Mouse (Mus musculus): Measurements from ENCODE around the gene Akr7a5. TPM values are rescaled to one million over a fixed set of nuclear protein-coding genes. Genes with fewer than 3 reads are reported as not detected.
A peak's percentile ranks its signal among the peaks of the same experiment; 100 is the strongest.

Akr7a5 gene
- polyA plus RNA-seq, 1 experiment from 2014 or later: 78.5 TPM

GRCm38 (mm10) chr4:139336822-139337483 is 26.4 kb downstream of the Akr7a5 start:
- WGBS: 32% methylated on average over 24 of the region's 24 CpGs

GRCm38 (mm10) chr4:139338145-139338544 is 27.6 kb downstream of the Akr7a5 start:
- 51% methylated on average over 33 of the region's 33 CpGs for WGBS
- Histone ChIP-seq H3K27me3 (ENCODE audit: control insufficient read depth, insufficient read depth, low read length) (no peaks in the 10 kb centered on the region), H3K27ac (ENCODE audit: low read depth, low read length) (no peak overlapping the region), H3K9me3 (ENCODE audit: control insufficient read depth, low read length) (no peaks in the 10 kb centered on the region), H3K36me3 (ENCODE audit: control insufficient read depth, insufficient read depth, low read length) (no peaks in the 10 kb centered on the region), H3K4me2 (no peak overlapping the region), H3K4me3 (ENCODE audit: low read depth, low read length) (no peak overlapping the region), H3K4me1 (ENCODE audit: control insufficient read depth, insufficient read depth, low read length) (no peaks in the 10 kb centered on the region), H3K9ac (ENCODE audit: low read length) (no peak overlapping the region)
- DNase-seq (ENCODE audit: low spot score, missing footprints): no peak
- no peak for ATAC-seq (ENCODE audit: low FRiP score)

More at GRCm38 (mm10) chr4:139336822-139337483, 26.4 kb downstream of the Akr7a5 start:
- no peaks in the 10 kb centered on the region for H3K36me3 ChIP-seq (ENCODE audit: control insufficient read depth, insufficient read depth, low read length)
- DNase-seq (ENCODE audit: low spot score, missing footprints) (peak; percentile 88), ATAC-seq (ENCODE audit: low FRiP score) (no peak)
- H3K4me1 ChIP-seq (ENCODE audit: control insufficient read depth, insufficient read depth, low read length): no peaks in the 10 kb centered on the region
- no peaks in the 10 kb centered on the region for H3K9me3 ChIP-seq (ENCODE audit: control insufficient read depth, low read length)
- no peak overlapping the region for H3K9ac ChIP-seq (ENCODE audit: low read length)
- H3K27ac ChIP-seq (ENCODE audit: low read depth, low read length): no peak overlapping the region
- H3K4me2 ChIP-seq: peak overlapping the region; percentile 15; the same call in 1 of the 2 replicates
- H3K4me3 ChIP-seq (ENCODE audit: low read depth, low read length): no peak overlapping the region
- H3K27me3 ChIP-seq (ENCODE audit: control insufficient read depth, insufficient read depth, low read length): no peaks in the 10 kb centered on the region

GRCm38 (mm10) chr4:139340835-139341234 is 30.3 kb downstream of the Akr7a5 start:
- ATAC-seq (ENCODE audit: low FRiP score): no peak
- 76% methylated on average over 4 of the region's 4 CpGs for WGBS

GRCm38 (mm10) chr4:139341556-139342233 is 31.2 kb downstream of the Akr7a5 start:
- Histone ChIP-seq H3K4me3 (ENCODE audit: low read depth, low read length) (no peak overlapping the region), H3K9ac (ENCODE audit: low read length) (no peak overlapping the region), H3K27ac (ENCODE audit: low read depth, low read length) (no peak overlapping the region), H3K4me1 (ENCODE audit: control insufficient read depth, insufficient read depth, low read length) (no peaks in the 10 kb centered on the region), H3K4me2 (no peak overlapping the region), H3K9me3 (ENCODE audit: control insufficient read depth, low read length) (no peaks in the 10 kb centered on the region), H3K36me3 (ENCODE audit: control insufficient read depth, insufficient read depth, low read length) (peaks cover 5% of the 10 kb centered on the region; the same call in 1 of the 2 replicates), H3K27me3 (ENCODE audit: control insufficient read depth, insufficient read depth, low read length) (no peaks in the 10 kb centered on the region)
- ATAC-seq (ENCODE audit: low FRiP score) (no peak), DNase-seq (ENCODE audit: low spot score, missing footprints) (no peak)
- WGBS: 85% methylated on average over 7 of the region's 7 CpGs

More at GRCm38 (mm10) chr4:139340835-139341234, 30.3 kb downstream of the Akr7a5 start:
- no peak overlapping the region for H3K4me2 ChIP-seq
- no peak overlapping the region for H3K27ac ChIP-seq (ENCODE audit: low read depth, low read length)
- H3K9me3 ChIP-seq (ENCODE audit: control insufficient read depth, low read length): no peaks in the 10 kb centered on the region
- H3K9ac ChIP-seq (ENCODE audit: low read length): no peak overlapping the region
- H3K36me3 ChIP-seq (ENCODE audit: control insufficient read depth, insufficient read depth, low read length): peaks cover 2% of the 10 kb centered on the region; the same call in 1 of the 2 replicates
- H3K4me3 ChIP-seq (ENCODE audit: low read depth, low read length): no peak overlapping the region
- H3K27me3 ChIP-seq (ENCODE audit: control insufficient read depth, insufficient read depth, low read length): no peaks in the 10 kb centered on the region
- no peak for DNase-seq (ENCODE audit: low spot score, missing footprints)
- H3K4me1 ChIP-seq (ENCODE audit: control insufficient read depth, insufficient read depth, low read length): no peaks in the 10 kb centered on the region

GRCm38 (mm10) chr4:139343718-139344117 is 33.2 kb downstream of the Akr7a5 start:
- no peak for ATAC-seq (ENCODE audit: low FRiP score)
- no peak for DNase-seq (ENCODE audit: low spot score, missing footprints)
- H3K27ac ChIP-seq (ENCODE audit: low read depth, low read length): no peak overlapping the region

GRCm38 (mm10) chr4:139345416-139346019 is 35.0 kb downstream of the Akr7a5 start:
- Histone ChIP-seq H3K27me3 (ENCODE audit: control insufficient read depth, insufficient read depth, low read length) (no peaks in the 10 kb centered on the region), H3K4me1 (ENCODE audit: control insufficient read depth, insufficient read depth, low read length) (no peaks in the 10 kb centered on the region), H3K4me3 (ENCODE audit: low read depth, low read length) (no peak overlapping the region), H3K36me3 (ENCODE audit: control insufficient read depth, insufficient read depth, low read length) (peaks cover 20% of the 10 kb centered on the region), H3K9me3 (ENCODE audit: control insufficient read depth, low read length) (no peaks in the 10 kb centered on the region), H3K4me2 (no peak overlapping the region), H3K27ac (ENCODE audit: low read depth, low read length) (no peak overlapping the region), H3K9ac (ENCODE audit: low read length) (no peak overlapping the region)
- 67% methylated on average over 23 of the region's 23 CpGs for whole genome bisulfite sequencing
- DNase-seq (ENCODE audit: low spot score, missing footprints) (no peak), ATAC-seq (ENCODE audit: low FRiP score) (no peak)

More at GRCm38 (mm10) chr4:139343718-139344117, 33.2 kb downstream of the Akr7a5 start:
- H3K4me3 ChIP-seq (ENCODE audit: low read depth, low read length): no peak overlapping the region
- H3K9me3 ChIP-seq (ENCODE audit: control insufficient read depth, low read length): no peaks in the 10 kb centered on the region
- H3K27me3 ChIP-seq (ENCODE audit: control insufficient read depth, insufficient read depth, low read length): no peaks in the 10 kb centered on the region
- no peak overlapping the region for H3K4me2 ChIP-seq
- H3K4me1 ChIP-seq (ENCODE audit: control insufficient read depth, insufficient read depth, low read length): no peaks in the 10 kb centered on the region
- H3K9ac ChIP-seq (ENCODE audit: low read length): no peak overlapping the region
- peaks cover 16% of the 10 kb centered on the region for H3K36me3 ChIP-seq (ENCODE audit: control insufficient read depth, insufficient read depth, low read length)
- 80% methylated on average over 5 of the region's 5 CpGs for WGBS

GRCm38 (mm10) chr4:139351931-139352711 is 41.6 kb downstream of the Akr7a5 start, which contains the start of the genes Mrto4, Emc1 and Ubr4:
Mrto4 (minus strand) TSS chr4:139352576.
Emc1 (plus strand) TSS chr4:139352587.
Ubr4 (plus strand) TSS chr4:139352609.
- H3K4me1 ChIP-seq (ENCODE audit: control insufficient read depth, insufficient read depth, low read length): peaks cover 17% of the 10 kb centered on the region
- H3K4me2 ChIP-seq: peak within 1 kb of the TSS; percentile 99
- ATAC-seq (ENCODE audit: low FRiP score) (peak; percentile 95), DNase-seq (ENCODE audit: low spot score, missing footprints) (peak; percentile 98)
- H3K9ac ChIP-seq (ENCODE audit: low read length): peak within 1 kb of the TSS; percentile 96
- peak within 1 kb of the TSS; percentile 82 for H3K4me3 ChIP-seq (ENCODE audit: low read depth, low read length)
- no peaks in the 10 kb centered on the region for H3K9me3 ChIP-seq (ENCODE audit: control insufficient read depth, low read length)
- under 1% methylated on average over 64 of the region's 64 CpGs for WGBS
- H3K27ac ChIP-seq (ENCODE audit: low read depth, low read length): peak within 1 kb of the TSS; percentile 96
- H3K36me3 ChIP-seq (ENCODE audit: control insufficient read depth, insufficient read depth, low read length): peaks cover 16% of the 10 kb centered on the region
- no peaks in the 10 kb centered on the region for H3K27me3 ChIP-seq (ENCODE audit: control insufficient read depth, insufficient read depth, low read length)

GRCm38 (mm10) chr4:139352832-139353231 is 42.3 kb downstream of the Akr7a5 start:
- Histone ChIP-seq H3K9me3 (ENCODE audit: control insufficient read depth, low read length) (no peaks in the 10 kb centered on the region), H3K4me2 (peak overlapping the region; percentile 99), H3K4me3 (ENCODE audit: low read depth, low read length) (peak overlapping the region; percentile 82), H3K36me3 (ENCODE audit: control insufficient read depth, insufficient read depth, low read length) (peaks cover 16% of the 10 kb centered on the region), H3K9ac (ENCODE audit: low read length) (peak overlapping the region; percentile 96), H3K27ac (ENCODE audit: low read depth, low read length) (peak overlapping the region; percentile 96; the same call in 1 of the 2 replicates), H3K27me3 (ENCODE audit: control insufficient read depth, insufficient read depth, low read length) (no peaks in the 10 kb centered on the region), H3K4me1 (ENCODE audit: control insufficient read depth, insufficient read depth, low read length) (peaks cover 17% of the 10 kb centered on the region)
- ATAC-seq (ENCODE audit: low FRiP score) (peak; percentile 22; the same call in 1 of the 2 replicates), DNase-seq (ENCODE audit: low spot score, missing footprints) (peak; percentile 89)
- 0% methylated on average over 7 of the region's 7 CpGs for WGBS

All from midbrain, embryonic 11.5 days (tissue).